Mouse (Mus musculus): Measurements from ENCODE around the gene Ep400. TPM values are rescaled to one million over a fixed set of nuclear protein-coding genes. Genes with fewer than 3 reads are reported as not detected.

The Ep400 gene
- 10 to 100 TPM; 64.1 to 67.5 TPM for total RNA-seq (2021)

- DNase-seq: peak; percentile 100
These were observed at the start of gene Ep400 for GRCm38 (mm10) chr5:110770448-110771158. Gene Ep400 (minus strand): TSS chr5:110770717.

DNA sequence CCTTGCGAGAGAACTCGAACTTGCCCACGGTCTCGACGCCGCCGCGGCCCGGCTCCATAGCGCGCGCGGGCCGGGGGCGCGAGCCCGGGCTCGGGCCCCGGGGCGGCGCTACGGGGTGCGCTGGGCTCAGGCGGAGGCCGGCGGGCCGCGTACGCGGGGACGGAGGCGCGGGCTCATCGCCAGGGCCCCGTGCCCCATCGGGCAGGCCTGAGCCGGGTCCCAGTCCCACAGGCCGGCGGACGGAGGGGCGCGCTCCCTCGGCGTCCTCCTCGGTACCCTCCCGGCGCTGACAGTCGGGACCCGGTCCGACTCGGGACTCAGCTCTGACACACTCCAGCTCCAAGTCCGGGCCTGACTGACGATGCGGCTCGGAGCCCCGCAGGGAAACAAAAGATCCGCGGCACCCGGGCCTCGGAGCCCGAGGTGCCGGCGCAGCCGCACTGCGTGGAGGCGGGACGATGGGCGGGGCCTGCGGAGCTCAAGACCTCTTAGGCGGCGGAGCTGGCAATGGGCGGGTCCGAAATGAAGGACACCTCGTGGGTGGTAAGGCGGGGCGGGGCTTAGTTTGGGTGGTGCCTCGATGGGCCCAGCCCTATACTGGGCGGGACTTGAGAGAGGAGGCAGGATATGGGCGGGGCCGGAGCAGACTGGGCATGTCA is 39.3 kb upstream of the Ep400 start, which contains the start of gene Ulk1:
TSS of gene Ulk1 (minus strand) at position 431 of the 659 bp plus-strand sequence.
- DNase-seq: peak; percentile 100

- peak; percentile 43 for DNase-seq
These were observed 38.5 kb upstream of the Ep400 start for GRCm38 (mm10) chr5:110808821-110809666.

- peak; percentile 89 for DNase-seq
These were observed 37.6 kb upstream of the Ep400 start for GRCm38 (mm10) chr5:110808061-110808631.

DNA sequence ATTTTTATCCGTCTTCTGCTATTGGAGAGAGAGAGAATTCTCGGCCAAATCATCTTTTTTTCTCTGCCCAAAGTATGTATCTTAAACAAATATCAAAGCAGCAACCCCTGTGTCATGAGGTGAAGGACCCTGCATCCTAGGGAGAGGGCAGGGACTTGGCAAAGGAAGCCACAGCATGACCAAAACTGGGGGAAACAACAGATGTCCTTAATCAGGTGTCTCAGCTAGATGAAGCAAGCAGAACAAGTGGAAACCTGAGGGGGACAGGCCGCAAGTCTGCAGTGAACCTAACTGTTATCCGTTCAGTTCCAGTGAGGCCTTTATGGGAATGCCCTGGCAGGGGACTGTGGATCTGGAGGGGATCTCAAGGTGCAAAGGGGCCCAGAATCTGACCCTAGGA is 36.9 kb upstream of the Ep400 start:
- DNase-seq: no peak

DNA sequence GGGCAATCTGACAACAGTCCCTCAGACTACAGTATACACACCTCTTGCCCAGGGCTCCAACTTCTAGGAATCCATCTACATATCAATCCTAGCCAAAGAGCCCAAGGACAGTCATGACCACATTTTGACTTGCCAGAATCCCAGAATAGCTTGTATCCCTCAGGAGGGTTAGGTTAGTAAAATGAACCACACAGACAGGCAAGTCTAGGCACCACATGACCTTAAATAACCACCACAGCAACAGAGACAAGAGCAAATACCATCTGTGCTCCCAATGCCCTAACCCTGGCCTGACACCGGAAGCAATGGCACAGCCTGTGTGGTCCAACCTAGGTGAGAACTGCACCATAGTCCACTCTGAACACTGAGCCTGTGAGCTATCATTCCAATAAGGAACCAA is 36.2 kb upstream of the Ep400 start:
- DNase-seq: no peak

- no peak for DNase-seq
These were observed 35.6 kb upstream of the Ep400 start for GRCm38 (mm10) chr5:110806154-110806553.

DNA sequence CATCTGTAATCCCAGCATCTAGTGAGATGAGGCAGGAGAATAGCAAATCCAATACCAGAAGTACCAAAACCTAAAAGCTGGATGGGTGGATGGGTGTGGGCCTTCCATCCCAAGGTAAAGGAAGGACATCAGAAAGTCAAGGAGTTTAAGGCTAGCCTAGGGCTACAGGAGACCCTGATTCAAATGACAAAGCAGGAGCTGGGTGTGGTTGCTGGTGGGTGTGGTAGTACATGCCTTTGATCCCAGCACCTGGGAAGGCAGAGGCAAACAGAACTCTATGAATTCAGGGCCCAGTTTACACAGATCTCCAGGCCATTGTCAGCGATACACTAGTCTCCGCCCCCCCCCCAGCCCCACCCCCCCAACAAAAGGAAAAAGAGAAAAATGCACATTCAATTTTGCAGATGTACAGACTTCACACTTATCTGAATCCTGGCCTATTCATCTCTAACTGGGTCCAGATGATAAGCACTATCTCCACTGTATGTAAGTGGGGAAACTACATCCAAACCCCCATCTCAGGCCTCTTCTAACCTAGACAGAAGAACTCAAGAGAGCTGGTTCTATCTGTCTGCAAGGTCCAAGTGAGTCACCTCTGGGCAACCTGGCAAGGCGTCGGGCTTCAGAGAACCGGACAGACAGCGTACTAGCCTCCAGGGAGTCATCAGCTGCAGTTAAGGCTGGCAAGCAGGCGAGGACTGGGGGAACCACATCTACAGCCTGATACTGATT is 33.7 kb upstream of the Ep400 start:
- DNase-seq: no peak

DNA sequence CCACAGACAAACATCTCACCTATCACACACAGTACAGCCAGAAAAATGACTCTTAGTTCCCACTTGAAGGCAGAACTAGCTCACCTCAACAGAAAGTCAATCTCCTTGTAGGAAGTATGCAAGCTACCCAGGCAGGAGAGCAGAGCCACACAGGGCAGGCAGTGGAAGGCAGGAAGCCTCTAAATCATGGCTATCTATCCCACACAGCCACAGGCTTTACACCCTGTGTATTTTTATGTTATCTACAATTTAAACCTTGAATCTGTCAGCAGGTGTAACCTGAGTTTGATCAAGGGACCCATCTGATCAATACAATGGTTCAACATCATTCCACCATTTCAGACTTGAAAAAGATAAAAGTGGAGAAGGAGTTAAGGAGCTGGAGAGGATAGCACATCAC is 32.3 kb upstream of the Ep400 start:
- no peak for DNase-seq

DNA sequence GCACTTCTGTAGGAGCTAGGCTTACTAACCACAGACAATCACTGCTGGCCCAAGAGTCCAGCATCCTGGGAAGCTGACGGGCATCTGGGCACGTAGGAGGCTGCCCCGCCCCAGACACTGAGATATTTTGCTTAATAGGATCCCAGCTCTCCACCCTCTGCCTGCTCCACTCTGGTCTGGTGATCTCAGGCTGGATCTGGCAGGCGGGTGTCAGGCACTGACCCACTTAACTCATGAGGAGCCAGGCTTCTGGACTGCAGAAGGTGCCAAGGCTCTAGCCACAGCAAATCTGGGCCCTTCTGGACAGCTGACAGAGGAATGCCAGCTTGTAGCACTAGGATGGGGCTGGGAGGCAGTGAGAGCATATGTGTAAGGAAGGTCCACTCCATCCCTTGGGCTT is 31.7 kb upstream of the Ep400 start:
- DNase-seq: no peak

DNA sequence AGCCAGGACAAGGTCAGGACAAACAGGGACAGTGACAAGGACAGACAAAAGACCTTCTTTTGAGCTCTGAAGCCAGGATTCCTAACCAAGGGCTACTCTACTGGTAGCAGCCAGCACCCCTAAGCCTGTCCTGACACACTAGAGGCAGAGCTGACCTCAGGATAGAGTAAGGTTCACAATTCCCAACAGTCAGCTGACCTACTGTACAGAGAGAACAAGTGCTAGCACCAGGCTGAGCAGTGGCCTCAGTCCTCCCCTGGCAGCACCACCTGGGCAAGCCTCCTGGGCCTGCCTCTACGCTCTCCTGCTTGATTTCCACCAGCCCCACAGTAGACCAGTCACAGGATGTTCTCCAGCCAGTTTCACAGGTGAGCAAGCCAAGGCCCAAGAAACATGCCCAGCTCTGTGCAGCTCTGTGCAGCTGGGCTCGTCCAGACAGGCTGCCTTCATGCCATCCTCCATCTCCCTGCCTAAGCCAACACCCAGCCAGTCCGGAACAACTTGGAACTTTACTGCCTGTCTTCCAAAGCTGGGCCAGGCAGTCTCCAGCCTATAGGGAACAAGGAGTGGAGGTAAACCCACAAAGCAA is 30.6 kb upstream of the Ep400 start:
- DNase-seq: no peak

DNA sequence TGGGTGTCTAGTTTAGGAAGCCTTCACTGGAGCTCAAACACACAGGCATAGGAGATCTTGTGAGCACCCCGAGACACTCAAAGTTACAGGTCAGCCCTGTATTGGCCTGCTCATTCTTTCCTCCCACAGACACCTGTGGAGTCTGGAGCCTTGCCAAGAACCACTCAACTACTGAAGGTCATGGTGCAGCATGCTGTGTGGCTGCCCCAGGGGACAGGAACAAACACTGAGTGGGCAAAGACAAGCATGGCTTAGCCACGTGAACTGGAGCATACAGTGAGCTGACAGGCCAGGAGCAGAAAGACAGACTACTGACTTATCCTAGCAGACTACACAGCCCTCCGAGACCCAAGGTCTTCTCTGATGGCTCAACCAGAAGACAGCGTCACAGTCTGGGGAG is 27.2 kb upstream of the Ep400 start:
- DNase-seq: peak; percentile 57

- DNase-seq: no peak
These were observed 23.8 kb upstream of the Ep400 start for GRCm38 (mm10) chr5:110794363-110794762.

DNA sequence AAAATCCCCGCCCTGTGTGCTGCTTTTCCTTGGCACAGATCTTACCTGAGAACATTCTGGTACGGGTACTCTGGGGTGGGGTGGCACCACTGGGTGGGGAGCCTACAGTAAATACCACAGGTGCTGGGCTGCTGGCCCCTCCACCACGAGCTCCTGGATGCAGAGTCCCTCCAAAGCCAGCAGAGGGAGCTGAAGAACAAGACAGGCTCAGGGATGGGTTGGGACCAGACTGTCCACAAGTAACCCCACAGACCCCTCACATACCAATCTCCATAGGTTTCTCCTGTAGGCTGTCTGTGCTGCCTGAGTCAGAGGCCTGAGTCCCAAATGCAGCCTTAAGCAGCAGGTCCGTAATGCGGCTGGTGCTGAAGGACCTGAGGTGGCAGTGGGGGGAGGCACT is 18.2 kb upstream of the Ep400 start:
- peak; percentile 66 for DNase-seq

GRCm38 (mm10) chr5:110786081-110786835 is 15.7 kb upstream of the Ep400 start:
- peak; percentile 30 for DNase-seq

DNA sequence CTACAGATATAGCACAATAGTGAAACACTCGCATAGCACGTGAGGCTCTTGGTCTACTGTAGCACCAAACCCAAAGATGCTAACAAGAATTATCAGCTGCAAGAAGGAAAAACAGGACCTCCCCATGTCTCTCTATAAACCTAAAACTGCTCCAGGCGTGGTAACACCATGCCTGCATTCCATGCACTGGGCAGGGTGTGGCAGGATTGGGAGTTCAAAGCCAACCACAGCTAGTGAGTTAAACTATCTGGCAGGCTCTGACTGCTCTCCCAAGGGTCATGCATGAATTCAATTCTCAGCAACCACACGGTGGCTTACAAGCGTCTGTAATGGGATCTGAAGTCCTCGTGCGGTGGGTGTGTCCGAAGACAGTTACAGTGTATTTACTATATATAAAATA is 12.6 kb upstream of the Ep400 start:
- no peak for DNase-seq

DNA sequence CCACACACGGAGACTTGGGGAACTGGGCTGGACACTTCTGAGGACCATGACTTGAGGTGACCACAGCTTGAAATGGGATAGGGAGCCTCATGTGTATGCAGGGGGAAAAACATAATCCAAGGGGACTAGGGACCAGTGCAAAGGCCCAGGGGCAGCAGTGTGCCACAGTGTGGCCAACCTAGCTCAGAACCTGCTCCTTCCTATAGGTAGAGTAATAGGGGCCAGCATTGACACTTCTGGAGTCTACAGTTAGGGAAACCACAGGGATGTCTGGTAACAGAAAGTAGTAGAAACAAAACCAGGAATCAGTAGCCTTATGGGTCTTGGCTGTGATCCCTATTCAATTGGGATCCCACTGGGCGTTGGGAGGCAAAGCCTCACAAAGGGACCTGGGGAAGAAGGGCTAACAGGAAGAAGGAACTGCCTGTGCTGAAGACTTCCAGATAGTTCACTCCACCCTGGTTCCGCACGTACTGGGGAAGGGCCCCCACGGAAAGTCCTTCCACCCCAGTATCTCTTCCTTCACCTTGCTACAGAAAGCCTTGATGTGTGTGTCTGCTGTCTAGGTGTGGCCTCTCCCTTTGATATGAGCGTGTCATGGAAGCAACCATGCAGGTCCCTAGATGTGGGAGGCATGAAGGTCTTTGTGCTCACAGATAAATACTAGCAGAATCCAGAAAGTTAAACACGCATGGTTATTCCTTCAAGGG is 11.2 kb upstream of the Ep400 start:
- DNase-seq: no peak

DNA sequence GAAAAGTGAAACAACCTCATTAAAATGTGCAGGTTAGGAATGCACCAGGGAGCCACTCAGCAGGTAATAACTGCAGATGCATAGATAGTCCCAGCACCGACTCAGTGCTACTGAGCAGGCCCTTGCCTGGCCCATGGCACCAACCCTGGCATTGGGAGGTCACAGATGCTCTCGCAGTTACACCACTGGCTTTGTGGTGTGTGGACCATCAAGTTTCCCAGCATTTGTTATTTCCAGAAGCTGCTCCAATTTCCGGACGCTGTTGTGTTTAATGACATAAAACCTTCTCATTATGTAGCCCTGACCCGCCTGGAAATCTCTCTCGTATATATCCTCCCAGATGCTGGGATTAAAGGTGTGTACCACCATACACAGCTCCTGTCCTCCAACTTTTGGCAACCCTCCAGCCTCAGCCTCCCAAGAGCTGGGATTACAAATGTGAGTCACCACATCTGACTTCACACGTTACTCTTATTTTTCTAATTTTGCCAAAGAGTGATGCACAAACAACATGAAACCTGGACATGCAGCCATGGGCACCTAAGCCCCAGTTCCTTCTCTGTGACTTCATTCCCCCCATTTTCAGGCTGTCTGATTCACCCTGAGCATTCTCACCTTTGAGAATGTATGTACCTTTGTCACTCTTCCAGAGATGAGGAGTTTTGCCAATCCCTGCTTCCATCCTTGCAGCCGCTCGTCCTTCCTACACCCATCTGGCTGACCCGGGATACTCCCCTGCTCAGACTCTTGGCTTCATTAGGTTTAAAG is 10.4 kb upstream of the Ep400 start:
- DNase-seq: peak; percentile 40

DNA sequence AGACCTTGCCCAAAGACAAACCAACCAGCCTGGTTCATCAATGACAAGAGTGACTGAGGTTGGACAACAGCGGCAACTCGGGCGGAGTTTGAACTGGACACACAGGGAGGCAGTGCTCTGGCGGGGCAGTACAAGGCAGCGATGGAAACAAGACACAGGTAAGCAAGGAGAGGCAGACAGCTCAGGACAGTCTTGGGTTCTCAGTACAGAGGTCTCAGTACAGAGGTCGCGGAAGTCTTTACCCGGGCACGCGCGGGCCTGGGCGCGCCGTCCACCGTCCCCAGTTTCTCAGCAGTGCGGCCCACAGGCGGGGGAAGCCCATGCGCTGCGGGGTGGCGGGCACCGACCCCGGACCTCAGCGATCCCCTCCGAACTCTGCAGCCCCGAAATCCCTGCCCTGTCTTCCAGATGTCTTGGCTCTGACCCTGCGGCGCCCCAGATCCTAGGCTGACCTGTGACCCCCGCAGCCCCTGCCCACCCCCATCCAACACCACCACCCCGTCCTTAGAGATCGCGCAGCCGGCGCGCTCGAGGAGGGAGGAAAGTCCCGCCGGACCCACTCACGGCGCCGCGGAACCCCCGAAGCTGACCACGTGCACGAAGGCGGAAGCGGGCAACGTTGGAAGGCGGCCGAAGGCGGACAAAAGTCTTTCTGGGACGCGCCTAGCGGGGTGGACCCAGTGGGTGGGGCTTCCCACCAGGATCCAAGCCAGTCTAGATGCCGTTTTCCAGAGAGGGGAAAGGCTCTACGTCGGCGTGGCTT is 9.7 kb upstream of the Ep400 start, which contains the start of gene Pus1:
TSS of gene Pus1 (minus strand) at position 662 of the 763 bp plus-strand sequence.
- peak; percentile 97 for DNase-seq
